Mouse (Mus musculus) liver, embryonic 14.5 days (tissue): ENCODE data around the gene Olfr148.

Experiments used
- CTCF ChIP-seq: IDR thresholded peaks from 2 replicates; pipeline ENCODE4 v1.5.1; 2016; ENCODE audit warnings: antibody characterized with exemption, low read depth, control low read depth
- EP300 ChIP-seq: IDR thresholded peaks from 2 replicates; pipeline ENCODE4 v1.6.1; 2016; ENCODE audit warnings: antibody characterized with exemption, low read depth

- TF ChIP-seq CTCF (no peak), EP300 (no peak)
These were observed 35.0 kb upstream of the Olfr148 start, which contains the start of gene Olfr959 for GRCm38 (mm10) chr9:39575469-39575868.
